ENCODE assay signal across 26 mouse cellular contexts in genomic region chr2:174712043-174712442, GRCm38 (mm10). TPM values are rescaled to one million over a fixed set of nuclear protein-coding genes. Genes with fewer than 3 reads are reported as not detected.
DNase-seq lines count a peak whose midpoint lies in the region; ATAC-seq and TF ChIP-seq lines count a peak whose summit lies in the region.
"Had no signal": no experiment of that assay in that cellular context is flagged by ENCODE, and none has a peak within 500 bp of the region (broad histone marks: within the 10 kb centered on the region; RNA-seq: fewer than 3 reads in every experiment).

No protein-coding gene starts in this region.

- no peaks in the 10 kb centered on the region for H3K9me3 ChIP-seq in forebrain, embryonic 12.5 days
- no peaks in the 10 kb centered on the region for H3K9me3 ChIP-seq in hindbrain, embryonic 11.5 days (ENCODE audit: control insufficient read depth, low read length)
- H3K9me3 ChIP-seq: embryonic facial prominence, embryonic 15.5 days; forebrain, embryonic 15.5 days; hindbrain, embryonic 15.5 days; kidney, embryonic 15.5 days; midbrain, embryonic 10.5 days had no signal

- H3K36me3 ChIP-seq in forebrain, embryonic 12.5 days (replicated peaks), result no peaks in the 10 kb centered on the region
- no peaks in the 10 kb centered on the region for H3K36me3 ChIP-seq in hindbrain, embryonic 11.5 days (ENCODE audit: control insufficient read depth, insufficient read depth, low read length)
- H3K36me3 ChIP-seq: embryonic facial prominence, embryonic 15.5 days; forebrain, embryonic 15.5 days; hindbrain, embryonic 15.5 days; kidney, embryonic 15.5 days; midbrain, embryonic 10.5 days had no signal

- no peaks in the 10 kb centered on the region for H3K4me1 ChIP-seq in forebrain, embryonic 12.5 days
- no peaks in the 10 kb centered on the region for H3K4me1 ChIP-seq in hindbrain, embryonic 11.5 days (replicated peaks; ENCODE audit: control insufficient read depth, insufficient read depth, low read length)
- H3K4me1 ChIP-seq: embryonic facial prominence, embryonic 15.5 days; forebrain, embryonic 15.5 days; hindbrain, embryonic 15.5 days; kidney, embryonic 15.5 days; midbrain, embryonic 10.5 days had no signal

- no peak for ATAC-seq in forebrain, embryonic 12.5 days (ENCODE audit: low FRiP score)
- no peak for ATAC-seq in hindbrain, embryonic 11.5 days (ENCODE audit: low FRiP score)
- ATAC-seq: forebrain, embryonic 15.5 days; intestine, embryonic 16.5 days had no signal

- TF ChIP-seq CTCF in left cerebral cortex, adult 2 months (IDR thresholded peaks at IDR 0.05), result peak; percentile 17; the same call in 1 of the 2 replicates

- intact Hi-C loops in left cerebral cortex, adult 2 months (cut with DNase I), result no loop called here

- H3K9ac ChIP-seq in forebrain, embryonic 12.5 days, result no peak overlapping the region
- H3K9ac ChIP-seq in hindbrain, embryonic 11.5 days (ENCODE audit: low read depth, low read length), result no peak overlapping the region
- H3K9ac ChIP-seq: embryonic facial prominence, embryonic 15.5 days; forebrain, embryonic 15.5 days; hindbrain, embryonic 15.5 days; kidney, embryonic 15.5 days had no signal

- no peak overlapping the region for H3K4me3 ChIP-seq in left cerebral cortex, adult 2 months
- no peak overlapping the region for H3K4me3 ChIP-seq in forebrain, embryonic 12.5 days (replicated peaks)
- no peak overlapping the region for H3K4me3 ChIP-seq in hindbrain, embryonic 11.5 days (ENCODE audit: low read depth, low read length)
- H3K4me3 ChIP-seq: embryonic facial prominence, embryonic 15.5 days; forebrain, embryonic 15.5 days; hindbrain, embryonic 15.5 days; kidney, embryonic 15.5 days; midbrain, embryonic 10.5 days had no signal

- no peak overlapping the region for H3K27ac ChIP-seq in left cerebral cortex, adult 2 months
- no peak overlapping the region for H3K27ac ChIP-seq in forebrain, embryonic 12.5 days
- H3K27ac ChIP-seq in hindbrain, embryonic 11.5 days (ENCODE audit: low read depth, low read length), result no peak overlapping the region
- H3K27ac ChIP-seq: embryonic facial prominence, embryonic 15.5 days; forebrain, embryonic 15.5 days; hindbrain, embryonic 15.5 days; kidney, embryonic 15.5 days; midbrain, embryonic 10.5 days had no signal

- 89% methylated on average over 1 of the region's 1 CpGs for WGBS in forebrain, embryonic 12.5 days
- 100% methylated on average over 1 of the region's 1 CpGs for WGBS in hindbrain, embryonic 11.5 days

- H3K4me2 ChIP-seq in forebrain, embryonic 12.5 days, result no peak overlapping the region
- H3K4me2 ChIP-seq in hindbrain, embryonic 11.5 days (replicated peaks; ENCODE audit: low read depth, low read length), result no peak overlapping the region
- H3K4me2 ChIP-seq: embryonic facial prominence, embryonic 15.5 days; forebrain, embryonic 15.5 days; hindbrain, embryonic 15.5 days; kidney, embryonic 15.5 days had no signal

- no peak for DNase-seq in left cerebral cortex, adult 2 months (ENCODE audit: extremely low spot score in 1 of 2, low spot score in 2 of 2)
- no peak for DNase-seq in left cerebral cortex, adult 11 months (ENCODE audit: low spot score)
- DNase-seq in A20 (ENCODE audit: low read depth, low spot score) (peak; percentile 10), ZHBTc4 (ENCODE audit: low read depth, low spot score) (peak; percentile 9)
- peak; percentile 6 to 18 for DNase-seq in B cell, adult 2 months
- no peak for DNase-seq in frontal cortex, postnatal 36 days (ENCODE audit: low spot score in 2 of 2)
- DNase-seq in hindbrain, embryonic 11.5 days (ENCODE audit: low spot score), result no peak
- DNase-seq: adrenal gland, postnatal 36 days; cerebellum, adult 11 months; cerebellum, adult 9-11 months; gastrocnemius, postnatal 25 days; kidney, postnatal 4 days; layer of hippocampus, adult 9-11 months; lung, adult 18-20 months; lung, postnatal 10 days; right cerebral cortex, postnatal 25 days; spleen, adult 18-20 months had no signal

- no peaks in the 10 kb centered on the region for H3K27me3 ChIP-seq in forebrain, embryonic 12.5 days
- H3K27me3 ChIP-seq in hindbrain, embryonic 11.5 days (ENCODE audit: control insufficient read depth, insufficient read depth, low read length), result no peaks in the 10 kb centered on the region
- H3K27me3 ChIP-seq: embryonic facial prominence, embryonic 15.5 days; forebrain, embryonic 15.5 days; hindbrain, embryonic 15.5 days; kidney, embryonic 15.5 days had no signal

RNA-seq across cellular contexts. Expression of gene Edn3, which starts 48.4 kb away (rescaled TPM):
- total RNA-seq in left cerebral cortex, adult 2 months (2021), result 1 to 10 TPM; 4.5 to 5.2 TPM
- 3.2 and 5.3 TPM in 2 replicates for polyA plus RNA-seq in forebrain, embryonic 12.5 days (2016; fragmentation: Nextera tagmentation; extraction: Ambion mirVana)
- polyA plus RNA-seq in hindbrain, embryonic 11.5 days (2014; fragmentation: Nextera tagmentation; extraction: Ambion mirVana), result 9.5 and 9.8 TPM in 2 replicates
- total RNA-seq: common myeloid progenitor, adult 5-6 weeks had no signal
- polyA plus RNA-seq: liver, adult 2 months had no signal

Comparison
In these comparisons a context has a peak if more than half of its experiments do, and no peak if none do; other contexts are left out.
1. DNase-seq: peak in A20 (single experiment), B cell, adult 2 months (2 of 2) and ZHBTc4 (single experiment); none in left cerebral cortex, adult 2 months (0 of 2), left cerebral cortex, adult 11 months (single experiment), frontal cortex, postnatal 36 days (0 of 2) and hindbrain, embryonic 11.5 days (single experiment).